Mouse (Mus musculus) megakaryocyte, embryonic 14.5 days (primary cell): ENCODE data around the gene Aoah.

Experiments
- FLI1 ChIP-seq: IDR thresholded peaks from 2 replicates; pipeline ENCODE4 v1.6.1; 2012; ENCODE audit warnings: low read length, inconsistent platforms, mixed read lengths
- GATA1 ChIP-seq: IDR thresholded peaks from 3 replicates; pipeline ENCODE4 v1.6.1; 2012; ENCODE audit warnings: mixed read lengths, low read length, inconsistent platforms, borderline replicate concordance

GRCm38 (mm10) chr13:20985961-20986360 lies 192.0 kb downstream of the Aoah start:
- TF ChIP-seq GATA1, result no peak
- TF ChIP-seq FLI1, result no peak
